Mouse (Mus musculus) liver, adult 2 months (tissue): ENCODE data around the gene Fam102a. TPM values are rescaled to one million over a fixed set of nuclear protein-coding genes. Genes with fewer than 3 reads are reported as not detected.
A peak's percentile ranks its signal among the peaks of the same experiment; 100 is the strongest.

Experiments used
- DNase-seq: peaks from one replicate; pipeline ENCODE4 v3.0.0-alpha.2; 2011; ENCODE audit warnings: low read depth, low spot score; ENCODE audit errors: extremely low read depth
- H3K27ac ChIP-seq: fragments of 200-500 bp; replicated peaks from 2 replicates; pipeline ENCODE4 v1.5.1; 2012; ENCODE audit warnings: low read depth, mild to moderate bottlenecking, control low read depth, inconsistent platforms, low read length; ENCODE audit not compliant: insufficient read depth
- H3K27me3 ChIP-seq: fragments of 200-500 bp; 2 replicates; pipeline ENCODE4 v1.6.1; 2012; ENCODE audit warnings: mild to moderate bottlenecking, moderate library complexity, low read length, inconsistent platforms; ENCODE audit not compliant: control insufficient read depth, insufficient read depth
- H3K36me3 ChIP-seq: fragments of 200-500 bp; 2 replicates; pipeline ENCODE4 v1.6.1; 2012; ENCODE audit warnings: low read length, inconsistent platforms; ENCODE audit not compliant: control insufficient read depth, insufficient read depth
- H3K4me1 ChIP-seq: fragments of 200-500 bp; 2 replicates; pipeline ENCODE4 v1.6.1; 2011; ENCODE audit warnings: low read length; ENCODE audit not compliant: control insufficient read depth, insufficient read depth
- H3K4me3 ChIP-seq: fragments of 200-500 bp; 2 replicates; pipeline ENCODE4 v1.5.1; 2011; ENCODE audit warnings: low read depth, mild to moderate bottlenecking, control low read depth, low read length, moderate library complexity; ENCODE audit not compliant: insufficient read depth
- H3K79me2 ChIP-seq: fragments of 200-500 bp; 2 replicates; pipeline ENCODE4 v1.6.1; 2012; ENCODE audit warnings: inconsistent platforms, mild to moderate bottlenecking, low read length, moderate library complexity; ENCODE audit not compliant: control insufficient read depth, insufficient read depth
- H3K9ac ChIP-seq: fragments of 200-500 bp; 2 replicates; pipeline ENCODE4 v1.6.1; 2012; ENCODE audit warnings: low read depth, mild to moderate bottlenecking, control low read depth, inconsistent platforms, low read length
- CTCF ChIP-seq: fragments of 200-500 bp; IDR thresholded peaks from 2 replicates; pipeline ENCODE4 v1.5.1; 2011; ENCODE audit warnings: low read depth, low read length, control low read depth
- POLR2A ChIP-seq: fragments of 200-500 bp; IDR thresholded peaks from 2 replicates; pipeline ENCODE4 v1.6.1; 2011; ENCODE audit warnings: low read length, control low read depth; ENCODE audit not compliant: insufficient read depth; ENCODE audit errors: extremely low read depth
- WGBS: fragments of 180-500 bp; shearing (Covaris S2); methylation state at CpG from one replicate; pipeline ENCODE4 v1.1.7; 2018; 5-methylcytosine and 5-hydroxymethylcytosine counted together
- polyA plus RNA-seq: library from polyadenylated mRNA; depleted of rRNA; stranded (reverse); fragments of >200 nt; gene quantifications from 2 replicates; pipeline ENCODE4 v1.2.3, GENCODE M21; 2012
- total RNA-seq: library from RNA; depleted of rRNA; stranded (reverse); fragments of >200 nt; gene quantifications from 2 replicates; pipeline ENCODE4 v1.2.3, GENCODE M21; 2014

Fam102a gene
- total and polyA plus RNA-seq, 2 experiments, result 7.0 to 11.0 TPM

DNA sequence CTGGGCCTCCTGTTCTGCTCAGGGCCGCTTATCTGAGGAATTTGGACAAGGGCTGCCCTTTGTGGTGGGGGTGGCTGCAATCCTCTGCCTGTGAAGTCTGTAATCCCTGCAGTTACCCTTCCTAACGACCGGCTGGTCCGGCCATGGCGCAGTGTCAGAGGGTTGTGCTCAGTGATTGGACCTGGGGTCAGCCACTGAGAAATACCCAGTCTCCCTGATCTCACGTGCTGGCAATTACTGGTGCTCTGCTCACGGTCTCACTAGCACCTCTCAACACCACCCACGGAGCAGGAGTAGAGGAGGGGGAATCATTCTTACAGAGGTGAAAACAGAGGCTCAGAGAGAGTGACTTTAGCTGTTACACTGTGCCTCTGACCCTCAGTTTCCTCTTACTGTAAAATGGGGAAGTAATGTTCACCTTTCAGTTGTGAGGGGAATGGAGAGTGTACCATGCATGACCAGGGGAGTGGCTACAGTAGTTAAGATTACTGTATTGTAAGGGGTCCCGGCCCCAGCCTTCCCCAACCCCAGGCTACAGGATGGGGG, 2.3 kb downstream of the Fam102a start:
- Histone ChIP-seq H3K9ac (peak overlapping the region; percentile 96), H3K4me3 (peak overlapping the region; percentile 87), H3K27ac (peak overlapping the region; percentile 94), H3K79me2 (peaks cover 43% of the 10 kb centered on the region), H3K4me1 (peaks cover 20% of the 10 kb centered on the region), H3K36me3 (no peaks in the 10 kb centered on the region), H3K27me3 (no peaks in the 10 kb centered on the region)
- TF ChIP-seq POLR2A (no peak), CTCF (0 out of 2 replicates have a peak, but pooled peaks have one; percentile 1)
- peak; percentile 84 for DNase-seq
- 9% methylated on average over 9 of the region's 9 CpGs for WGBS

GRCm38 (mm10) chr2:32537941-32538340, 2.8 kb downstream of the Fam102a start:
- DNase-seq, result peak; percentile 54
- 52% methylated on average over 5 of the region's 5 CpGs for WGBS
- no peak for TF ChIP-seq CTCF
- TF ChIP-seq POLR2A, result no peak
- H3K79me2 ChIP-seq, result peaks cover 47% of the 10 kb centered on the region
- H3K9ac ChIP-seq, result peak overlapping the region; percentile 96; the same call in 1 of the 2 replicates
- no peak overlapping the region for H3K27ac ChIP-seq
- H3K27me3 ChIP-seq, result no peaks in the 10 kb centered on the region
- peaks cover 20% of the 10 kb centered on the region for H3K4me1 ChIP-seq
- H3K36me3 ChIP-seq, result no peaks in the 10 kb centered on the region
- no peak overlapping the region for H3K4me3 ChIP-seq

DNA sequence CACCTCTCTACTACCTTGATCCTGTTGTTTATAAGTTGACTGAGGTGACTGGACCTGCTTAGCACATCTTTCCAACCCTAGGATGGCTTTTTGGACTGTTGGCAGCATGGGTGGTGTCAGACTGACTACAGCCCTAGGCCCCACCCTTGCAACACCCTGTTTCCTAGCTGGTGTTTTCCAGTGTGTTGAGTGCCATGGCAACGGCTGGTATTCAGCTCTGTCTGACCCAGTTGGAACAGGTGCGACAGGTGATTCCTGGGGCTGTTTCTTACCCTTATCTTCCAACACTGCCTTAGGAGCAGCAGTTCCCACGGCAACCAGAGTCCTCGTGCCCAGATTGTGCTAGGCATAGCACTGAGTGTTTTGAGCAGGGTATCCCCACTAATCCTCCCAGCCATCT, 3.3 kb downstream of the Fam102a start:
- 28% methylated on average over 4 of the region's 4 CpGs for WGBS
- H3K4me3 ChIP-seq, result no peak overlapping the region
- TF ChIP-seq POLR2A, result no peak
- TF ChIP-seq CTCF, result no peak
- no peaks in the 10 kb centered on the region for H3K27me3 ChIP-seq
- H3K79me2 ChIP-seq, result peaks cover 52% of the 10 kb centered on the region
- H3K4me1 ChIP-seq, result peaks cover 20% of the 10 kb centered on the region
- no peak overlapping the region for H3K9ac ChIP-seq
- no peak overlapping the region for H3K27ac ChIP-seq
- peak; percentile 65 for DNase-seq
- H3K36me3 ChIP-seq, result no peaks in the 10 kb centered on the region

DNA sequence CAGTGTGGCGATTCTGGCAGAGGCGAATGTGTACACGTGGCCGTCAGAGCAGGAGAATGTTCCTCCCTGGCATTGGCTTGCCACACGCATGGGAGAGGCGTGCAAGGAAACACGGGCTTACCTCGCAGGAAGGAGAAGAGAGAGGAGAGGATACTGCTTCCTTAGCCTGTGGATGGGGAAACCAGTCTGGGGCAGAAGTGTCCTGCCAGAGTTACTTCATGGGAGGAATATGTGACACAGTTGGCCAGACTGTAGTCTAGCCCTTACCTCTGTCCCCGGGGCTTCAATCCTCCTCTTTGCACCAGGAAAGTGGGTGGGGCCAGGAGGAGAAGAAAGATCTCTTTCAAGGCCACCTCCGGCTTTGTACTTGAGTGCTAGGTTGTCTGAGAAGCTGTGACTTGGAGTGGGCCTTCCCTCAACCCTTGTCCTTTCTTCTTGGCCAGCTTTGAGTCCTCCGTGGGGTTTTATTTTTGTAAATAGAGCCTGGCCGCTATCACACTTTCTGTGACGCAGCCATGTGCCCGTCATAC, 4.4 kb downstream of the Fam102a start:
- peaks cover 59% of the 10 kb centered on the region for H3K79me2 ChIP-seq
- peaks cover 20% of the 10 kb centered on the region for H3K4me1 ChIP-seq
- H3K4me3 ChIP-seq, result no peak overlapping the region
- WGBS, result 55% methylated on average over 14 of the region's 14 CpGs
- H3K9ac ChIP-seq, result no peak overlapping the region
- no peaks in the 10 kb centered on the region for H3K27me3 ChIP-seq
- H3K36me3 ChIP-seq, result no peaks in the 10 kb centered on the region
- no peak overlapping the region for H3K27ac ChIP-seq
- TF ChIP-seq CTCF (no peak), POLR2A (no peak)
- DNase-seq, result peak; percentile 34

GRCm38 (mm10) chr2:32541333-32541908, 6.3 kb downstream of the Fam102a start:
- Histone ChIP-seq H3K4me3 (no peak overlapping the region), H3K27ac (no peak overlapping the region), H3K36me3 (peaks cover 2% of the 10 kb centered on the region; the same call in 1 of the 2 replicates), H3K9ac (no peak overlapping the region), H3K79me2 (peaks cover 64% of the 10 kb centered on the region), H3K27me3 (no peaks in the 10 kb centered on the region), H3K4me1 (peaks cover 20% of the 10 kb centered on the region)
- WGBS, result 63% methylated on average over 2 of the region's 2 CpGs
- no peak for TF ChIP-seq CTCF
- TF ChIP-seq POLR2A, result no peak
- DNase-seq, result peak; percentile 53
